Mouse (Mus musculus) neural tube, embryonic 12.5 days (tissue): ENCODE measurements around the gene Mical2. TPM values are rescaled to one million over a fixed set of nuclear protein-coding genes. Genes with fewer than 3 reads are reported as not detected.

ENCODE experiments used
- ATAC-seq: fragments of 200-750 bp; cut with Nextera tagmentation; 2 replicates; pipeline ENCODE4 v1.8.0; 2017; ENCODE audit warnings: low read depth, mild to moderate bottlenecking, moderate TSS enrichment, moderate library complexity; ENCODE audit not compliant: low FRiP score
- H3K27ac ChIP-seq: fragments of 300-500 bp; sonication (generic); 2 replicates; pipeline ENCODE4 v1.5.1; 2016
- H3K27me3 ChIP-seq: fragments of 300-500 bp; sonication (generic); replicated peaks from 2 replicates; pipeline ENCODE4 v1.6.1; 2016; ENCODE audit warnings: mild to moderate bottlenecking
- H3K36me3 ChIP-seq: fragments of 300-500 bp; sonication (generic); 2 replicates; pipeline ENCODE4 v1.6.1; 2016; ENCODE audit warnings: mild to moderate bottlenecking
- H3K4me1 ChIP-seq: fragments of 300-500 bp; sonication (generic); 2 replicates; pipeline ENCODE4 v1.6.1; 2016
- H3K4me2 ChIP-seq: fragments of 300-500 bp; sonication (generic); replicated peaks from 2 replicates; pipeline ENCODE4 v1.6.1; 2016; ENCODE audit warnings: mild to moderate bottlenecking
- H3K4me3 ChIP-seq: fragments of 300-500 bp; sonication (generic); 2 replicates; pipeline ENCODE4 v1.5.1; 2016
- H3K9ac ChIP-seq: fragments of 300-500 bp; sonication (generic); 2 replicates; pipeline ENCODE4 v1.6.1; 2016; ENCODE audit warnings: mild to moderate bottlenecking
- H3K9me3 ChIP-seq: fragments of 300-500 bp; sonication (generic); 2 replicates; pipeline ENCODE4 v1.6.1; 2016; ENCODE audit warnings: mild to moderate bottlenecking
- WGBS: fragments of 180-500 bp; shearing (Covaris S2); methylation state at CpG from one replicate; pipeline ENCODE4 v1.1.7; 2016; 5-methylcytosine and 5-hydroxymethylcytosine counted together
- polyA plus RNA-seq: library from polyadenylated mRNA; unstranded; fragments of >200 nt; fragmentation: Nextera tagmentation; extraction: Ambion mirVana; gene quantifications from 2 replicates; pipeline ENCODE4 v1.2.1, GENCODE M21; 2016

Gene Mical2
- polyA plus RNA-seq, 1 experiment from 2014 or later: 2.0 TPM

DNA sequence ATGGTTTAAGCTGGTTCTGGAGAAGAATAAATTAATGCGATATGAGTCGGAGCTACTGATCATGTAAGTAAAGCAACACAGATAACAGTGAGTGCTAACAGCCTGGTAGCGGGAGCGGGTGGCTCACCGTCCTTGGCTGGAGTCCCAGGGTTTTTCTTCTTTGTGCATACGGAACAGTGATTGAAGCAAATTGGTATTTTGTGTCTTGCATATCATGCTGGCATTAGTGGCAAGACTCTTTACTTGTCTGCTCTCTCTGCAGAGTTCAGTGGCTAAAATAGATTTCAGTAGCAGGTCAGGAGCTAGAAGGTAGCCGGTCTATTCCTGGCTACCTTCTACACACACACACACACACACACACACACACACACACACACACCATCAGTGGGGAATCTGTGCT, 181.9 kb downstream of the Mical2 start:
- H3K27ac ChIP-seq: no peak overlapping the region

DNA sequence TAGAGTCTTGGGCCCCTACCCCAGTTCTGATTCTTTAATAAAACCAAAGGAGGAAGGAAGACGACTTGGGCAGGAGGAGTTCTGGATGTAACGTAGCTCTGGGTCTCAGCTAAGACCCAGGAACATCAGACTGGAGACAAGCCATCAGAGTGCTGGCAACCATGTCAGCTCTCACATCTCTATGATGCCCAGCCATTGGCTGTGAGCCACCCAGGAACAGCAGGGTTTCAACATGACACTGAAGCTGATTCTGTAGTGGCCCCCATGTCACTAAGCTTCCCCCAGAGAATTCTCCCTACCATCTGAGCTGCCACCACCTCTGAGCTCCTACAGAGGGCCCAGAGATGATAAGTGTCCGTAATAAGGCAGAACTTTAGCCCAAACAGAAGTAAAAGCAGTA, 184.3 kb downstream of the Mical2 start:
- no peak for ATAC-seq
- Histone ChIP-seq H3K9me3 (no peaks in the 10 kb centered on the region), H3K4me1 (no peaks in the 10 kb centered on the region), H3K36me3 (no peaks in the 10 kb centered on the region), H3K27ac (no peak overlapping the region), H3K4me2 (no peak overlapping the region), H3K9ac (no peak overlapping the region), H3K4me3 (no peak overlapping the region), H3K27me3 (no peaks in the 10 kb centered on the region)
- whole genome bisulfite sequencing: 81% methylated on average over 3 of the region's 3 CpGs

More for the DNA sequence above, 181.9 kb downstream of the Mical2 start:
- WGBS: 89% methylated on average over 7 of the region's 7 CpGs
- no peaks in the 10 kb centered on the region for H3K4me1 ChIP-seq
- H3K36me3 ChIP-seq: no peaks in the 10 kb centered on the region
- H3K4me3 ChIP-seq: no peak overlapping the region
- no peak overlapping the region for H3K4me2 ChIP-seq
- no peaks in the 10 kb centered on the region for H3K27me3 ChIP-seq
- no peak overlapping the region for H3K9ac ChIP-seq
- no peak for ATAC-seq
- H3K9me3 ChIP-seq: no peaks in the 10 kb centered on the region

- Histone ChIP-seq H3K9me3 (no peaks in the 10 kb centered on the region), H3K4me3 (no peak overlapping the region), H3K4me1 (peaks cover 15% of the 10 kb centered on the region), H3K27me3 (0 out of 2 replicates have a peak, but pooled peaks cover 4% of the 10 kb centered on the region), H3K4me2 (no peak overlapping the region), H3K27ac (no peak overlapping the region), H3K9ac (no peak overlapping the region), H3K36me3 (no peaks in the 10 kb centered on the region)
- no peak for ATAC-seq
- WGBS: 84% methylated on average over 6 of the region's 6 CpGs
Observed at GRCm38 (mm10) chr7:112413286-112413685, 187.6 kb downstream of the Mical2 start.

DNA sequence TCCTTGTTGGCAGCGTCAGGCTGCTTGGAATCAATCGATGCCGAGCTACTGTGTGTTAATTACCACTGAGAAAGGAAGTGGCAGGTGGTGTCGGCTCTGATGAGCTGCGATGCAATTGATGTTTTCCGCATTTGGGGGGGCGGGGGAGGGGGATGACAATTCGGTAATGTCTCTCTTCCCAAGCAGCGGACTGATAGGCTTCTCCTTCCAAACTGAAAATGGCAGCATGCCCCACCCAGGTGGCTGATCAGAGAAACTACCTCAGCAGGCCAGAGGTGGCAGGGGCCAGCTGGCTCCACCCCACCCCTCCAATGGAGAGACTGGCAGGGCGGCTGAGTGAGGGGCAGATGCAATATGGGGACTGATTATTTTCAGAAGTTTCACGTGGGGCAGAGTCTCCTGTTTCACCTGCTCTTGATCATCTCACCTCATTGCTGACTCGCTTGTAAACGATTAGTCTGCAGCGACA, 190.4 kb downstream of the Mical2 start:
- peak overlapping the region; percentile 47 for H3K4me2 ChIP-seq
- 14% methylated on average over 14 of the region's 14 CpGs for WGBS
- 0 out of 2 replicates have a peak, but pooled peaks cover 4% of the 10 kb centered on the region for H3K27me3 ChIP-seq
- H3K36me3 ChIP-seq: no peaks in the 10 kb centered on the region
- no peak overlapping the region for H3K9ac ChIP-seq
- H3K4me1 ChIP-seq: peaks cover 15% of the 10 kb centered on the region
- no peak overlapping the region for H3K4me3 ChIP-seq
- no peak for ATAC-seq
- H3K9me3 ChIP-seq: no peaks in the 10 kb centered on the region
- H3K27ac ChIP-seq: no peak overlapping the region

GRCm38 (mm10) chr7:112416730-112417513, 191.3 kb downstream of the Mical2 start:
- Histone ChIP-seq H3K4me2 (peak overlapping the region; percentile 47; the same call in 1 of the 2 replicates), H3K9me3 (no peaks in the 10 kb centered on the region), H3K36me3 (no peaks in the 10 kb centered on the region), H3K4me1 (peaks cover 15% of the 10 kb centered on the region), H3K4me3 (no peak overlapping the region), H3K27me3 (0 out of 2 replicates have a peak, but pooled peaks cover 4% of the 10 kb centered on the region), H3K9ac (no peak overlapping the region), H3K27ac (no peak overlapping the region)
- ATAC-seq: no peak
- 20% methylated on average over 7 of the region's 7 CpGs for WGBS

- Histone ChIP-seq H3K9me3 (no peaks in the 10 kb centered on the region), H3K4me3 (no peak overlapping the region), H3K27me3 (0 out of 2 replicates have a peak, but pooled peaks cover 4% of the 10 kb centered on the region), H3K4me2 (no peak overlapping the region), H3K27ac (no peak overlapping the region), H3K36me3 (no peaks in the 10 kb centered on the region), H3K4me1 (peaks cover 15% of the 10 kb centered on the region), H3K9ac (no peak overlapping the region)
- 69% methylated on average over 4 of the region's 4 CpGs for WGBS
- no peak for ATAC-seq
Observed at GRCm38 (mm10) chr7:112417598-112417997, 191.9 kb downstream of the Mical2 start.

GRCm38 (mm10) chr7:112423438-112423837, 197.8 kb downstream of the Mical2 start:
- no peak for ATAC-seq
- H3K4me1 ChIP-seq: peaks cover 14% of the 10 kb centered on the region; the same call in 1 of the 2 replicates
- 88% methylated on average over 4 of the region's 4 CpGs for WGBS
- H3K27ac ChIP-seq: no peak overlapping the region
- H3K4me2 ChIP-seq: no peak overlapping the region
- H3K9ac ChIP-seq: no peak overlapping the region
- H3K9me3 ChIP-seq: no peaks in the 10 kb centered on the region
- 0 out of 2 replicates have a peak, but pooled peaks cover 5% of the 10 kb centered on the region for H3K27me3 ChIP-seq
- no peaks in the 10 kb centered on the region for H3K36me3 ChIP-seq
- no peak overlapping the region for H3K4me3 ChIP-seq

- 63% methylated on average over 5 of the region's 5 CpGs for whole genome bisulfite sequencing
- H3K4me2 ChIP-seq: peak overlapping the region; percentile 92
- H3K4me1 ChIP-seq: peaks cover 15% of the 10 kb centered on the region; the same call in 1 of the 2 replicates
- no peak overlapping the region for H3K27ac ChIP-seq
- H3K4me3 ChIP-seq: no peak overlapping the region
- H3K9ac ChIP-seq: no peak overlapping the region
- ATAC-seq: no peak
- no peaks in the 10 kb centered on the region for H3K9me3 ChIP-seq
- H3K36me3 ChIP-seq: no peaks in the 10 kb centered on the region
- H3K27me3 ChIP-seq: 0 out of 2 replicates have a peak, but pooled peaks cover 5% of the 10 kb centered on the region
Observed at GRCm38 (mm10) chr7:112426811-112427210, 201.2 kb downstream of the Mical2 start.

DNA sequence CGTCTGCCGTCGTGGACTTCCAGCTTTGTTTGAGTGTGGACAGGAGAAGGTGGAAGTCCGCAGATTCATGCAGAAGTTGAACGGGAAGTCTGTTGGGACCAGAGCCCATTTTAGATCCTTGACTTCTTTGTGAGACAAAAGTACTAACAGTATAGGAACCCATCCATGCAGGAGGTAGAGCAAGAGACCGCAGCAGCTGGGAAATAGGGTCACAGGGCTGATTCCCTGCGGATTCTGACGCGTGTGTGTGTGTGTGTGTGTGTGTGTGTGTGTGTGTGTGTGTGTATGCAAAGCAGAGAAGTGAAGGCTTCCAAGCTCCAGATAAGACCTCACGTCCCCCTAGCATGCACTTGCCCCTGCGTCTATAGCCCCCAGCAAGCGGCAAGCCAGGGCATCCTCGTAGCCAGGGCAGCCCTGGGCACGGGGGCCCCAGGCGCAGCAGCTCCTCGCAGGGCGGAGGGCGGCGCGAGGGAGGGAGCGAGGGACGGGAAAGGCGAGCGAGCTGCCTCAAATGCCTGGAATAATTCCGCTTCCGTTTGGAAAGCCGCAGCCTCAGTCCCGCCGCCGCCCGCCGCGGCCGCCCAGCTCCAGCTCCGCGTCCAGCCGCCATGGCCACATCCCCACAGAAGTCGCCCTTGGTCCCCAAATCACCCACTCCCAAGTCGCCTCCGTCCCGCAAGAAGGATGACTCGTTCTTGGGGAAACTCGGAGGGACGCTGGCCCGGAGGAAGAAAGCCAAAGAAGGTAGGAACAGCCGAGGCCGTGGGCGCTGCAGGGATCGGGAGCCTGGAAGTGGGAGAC, 201.9 kb downstream of the Mical2 start, which contains the start of gene Parva:
Gene Parva, plus strand, starts transcription at position 149 of the 801 bp plus-strand sequence.
- ATAC-seq: peak; percentile 90
- 0 out of 2 replicates have a peak, but pooled peaks cover 5% of the 10 kb centered on the region for H3K27me3 ChIP-seq
- no peaks in the 10 kb centered on the region for H3K9me3 ChIP-seq
- H3K9ac ChIP-seq: peak within 1 kb of the TSS; percentile 86
- 2% methylated on average over 46 of the region's 49 CpGs for WGBS
- peak within 1 kb of the TSS; percentile 68 for H3K27ac ChIP-seq
- peak within 1 kb of the TSS; percentile 69 for H3K4me3 ChIP-seq
- no peaks in the 10 kb centered on the region for H3K36me3 ChIP-seq
- peaks cover 15% of the 10 kb centered on the region; the same call in 1 of the 2 replicates for H3K4me1 ChIP-seq
- H3K4me2 ChIP-seq: peak within 1 kb of the TSS; percentile 92

- peak overlapping the region; percentile 69 for H3K4me3 ChIP-seq
- no peaks in the 10 kb centered on the region for H3K9me3 ChIP-seq
- H3K27ac ChIP-seq: peak overlapping the region; percentile 68
- under 1% methylated on average over 22 of the region's 22 CpGs for WGBS
- H3K27me3 ChIP-seq: 0 out of 2 replicates have a peak, but pooled peaks cover 5% of the 10 kb centered on the region
- H3K9ac ChIP-seq: peak overlapping the region; percentile 86
- peaks cover 15% of the 10 kb centered on the region; the same call in 1 of the 2 replicates for H3K4me1 ChIP-seq
- H3K36me3 ChIP-seq: no peaks in the 10 kb centered on the region
- peak; percentile 83 for ATAC-seq
- H3K4me2 ChIP-seq: peak overlapping the region; percentile 92
Observed at GRCm38 (mm10) chr7:112428158-112428535, 202.5 kb downstream of the Mical2 start.

GRCm38 (mm10) chr7:112439846-112440245, 214.2 kb downstream of the Mical2 start:
- WGBS: 89% methylated on average over 3 of the region's 3 CpGs
- Histone ChIP-seq H3K4me3 (no peak overlapping the region), H3K27me3 (no peaks in the 10 kb centered on the region), H3K9ac (no peak overlapping the region), H3K36me3 (peaks cover 3% of the 10 kb centered on the region; the same call in 1 of the 2 replicates), H3K4me2 (no peak overlapping the region), H3K27ac (no peak overlapping the region), H3K4me1 (peaks cover 12% of the 10 kb centered on the region), H3K9me3 (peaks cover 4% of the 10 kb centered on the region; the same call in 1 of the 2 replicates)
- ATAC-seq: no peak
